ENCODE assay signal across 11 mouse cellular contexts in the genomic region with DNA sequence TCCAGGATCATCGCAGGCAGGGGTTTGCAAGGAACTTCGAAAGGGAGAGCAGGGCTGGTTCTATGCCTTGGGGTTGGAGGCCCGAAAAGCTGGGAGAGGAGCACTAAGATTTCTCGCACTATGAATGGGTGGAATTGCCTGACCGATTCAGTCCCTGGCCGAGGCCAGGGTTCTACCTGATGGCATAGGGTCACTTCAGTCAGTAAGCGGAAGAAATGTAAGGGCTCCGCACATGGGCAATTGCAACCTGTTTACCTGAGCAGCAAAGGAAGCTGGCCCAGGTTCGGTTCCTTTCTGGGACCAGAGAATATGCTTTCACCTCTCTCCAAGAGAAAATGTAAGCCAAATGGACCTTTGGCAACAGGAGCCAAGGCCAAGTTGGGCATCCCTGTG. TPM values are rescaled to one million over a fixed set of nuclear protein-coding genes. Genes with fewer than 3 reads are reported as not detected.
DNase-seq lines count a peak whose midpoint lies in the region; ATAC-seq and TF ChIP-seq lines count a peak whose summit lies in the region.
"Had no signal": no experiment of that assay in that cellular context is flagged by ENCODE, and none has a peak within 500 bp of the region (broad histone marks: within the 10 kb centered on the region; RNA-seq: fewer than 3 reads in every experiment).

No protein-coding gene starts in this region.

- H3K36me3 ChIP-seq in heart, postnatal 0 days (replicated peaks; ENCODE audit: control insufficient read depth, insufficient read depth, low read length) = no peaks in the 10 kb centered on the region
- H3K36me3 ChIP-seq in hindbrain, embryonic 11.5 days (ENCODE audit: control insufficient read depth, insufficient read depth, low read length) = no peaks in the 10 kb centered on the region
- 0 out of 2 replicates have a peak, but pooled peaks cover under 1% of the 10 kb centered on the region for H3K36me3 ChIP-seq in limb, embryonic 14.5 days (ENCODE audit: control insufficient read depth, insufficient read depth, low read length)
- no peaks in the 10 kb centered on the region for H3K36me3 ChIP-seq in neural tube, embryonic 14.5 days (ENCODE audit: control insufficient read depth, insufficient read depth, low read length)

- H3K9me3 ChIP-seq in heart, postnatal 0 days (replicated peaks; ENCODE audit: control insufficient read depth, low read length) = no peaks in the 10 kb centered on the region
- no peaks in the 10 kb centered on the region for H3K9me3 ChIP-seq in hindbrain, embryonic 11.5 days (ENCODE audit: control insufficient read depth, low read length)
- H3K9me3 ChIP-seq in limb, embryonic 14.5 days (ENCODE audit: control insufficient read depth, low read length) = no peaks in the 10 kb centered on the region
- H3K9me3 ChIP-seq in neural tube, embryonic 14.5 days (ENCODE audit: control insufficient read depth, low read length) = no peaks in the 10 kb centered on the region

- 0 out of 2 replicates have a peak overlapping the region, but pooled peaks have one; percentile 30 for H3K4me2 ChIP-seq in heart, postnatal 0 days (ENCODE audit: low read depth, low read length)
- H3K4me2 ChIP-seq in hindbrain, embryonic 11.5 days (replicated peaks; ENCODE audit: low read depth, low read length) = peak overlapping the region; percentile 45; the same call in 1 of the 2 replicates
- peak overlapping the region; percentile 91 for H3K4me2 ChIP-seq in limb, embryonic 14.5 days (replicated peaks; ENCODE audit: low read depth, low read length, severe bottlenecking)
- H3K4me2 ChIP-seq in neural tube, embryonic 14.5 days (ENCODE audit: low read depth, low read length) = peak overlapping the region; percentile 76

- 0 out of 2 replicates have a peak overlapping the region, but pooled peaks have one; percentile 4 for H3K4me3 ChIP-seq in heart, postnatal 0 days (ENCODE audit: low read depth, low read length)
- H3K4me3 ChIP-seq in hindbrain, embryonic 11.5 days (ENCODE audit: low read depth, low read length) = no peak overlapping the region
- H3K4me3 ChIP-seq in limb, embryonic 14.5 days (replicated peaks; ENCODE audit: low read length) = peak overlapping the region; percentile 84
- H3K4me3 ChIP-seq in neural tube, embryonic 14.5 days (ENCODE audit: low read depth, low read length) = peak overlapping the region; percentile 49
- H3K4me3 ChIP-seq: layer of hippocampus, adult 2 months had no signal

- no peak for DNase-seq in heart, postnatal 0 days (ENCODE audit: low spot score)
- no peak for DNase-seq in heart, postnatal 14 days
- no peak for DNase-seq in hindbrain, embryonic 11.5 days (ENCODE audit: low spot score)
- no peak for DNase-seq in limb, embryonic 14.5 days (ENCODE audit: low spot score)
- DNase-seq in left cerebral cortex, postnatal 14 days (ENCODE audit: low spot score in 2 of 2) = no peak
- no peak for DNase-seq in left cerebral cortex, postnatal 10 days (ENCODE audit: extremely low spot score in 1 of 2, low spot score in 2 of 2)
- DNase-seq in adrenal gland, postnatal 36 days = no peak
- DNase-seq: lung, adult 18-20 months had no signal

- H3K9ac ChIP-seq in heart, postnatal 0 days (replicated peaks; ENCODE audit: low read depth, low read length) = no peak overlapping the region
- H3K9ac ChIP-seq in hindbrain, embryonic 11.5 days (ENCODE audit: low read depth, low read length) = no peak overlapping the region
- H3K9ac ChIP-seq in limb, embryonic 14.5 days (ENCODE audit: low read depth, low read length, severe bottlenecking) = peak overlapping the region; percentile 70
- peak overlapping the region; percentile 67 for H3K9ac ChIP-seq in neural tube, embryonic 14.5 days (replicated peaks; ENCODE audit: low read depth, low read length)

- TF ChIP-seq EP300 in heart, postnatal 0 days (IDR thresholded peaks at IDR 0.05; ENCODE audit: low read depth) = no peak

- peaks cover 98% of the 10 kb centered on the region for H3K27me3 ChIP-seq in heart, postnatal 0 days (ENCODE audit: control insufficient read depth, insufficient read depth, low read length)
- peaks cover 63% of the 10 kb centered on the region for H3K27me3 ChIP-seq in hindbrain, embryonic 11.5 days (ENCODE audit: control insufficient read depth, insufficient read depth, low read length)
- peaks cover 66% of the 10 kb centered on the region for H3K27me3 ChIP-seq in limb, embryonic 14.5 days (ENCODE audit: control insufficient read depth, insufficient read depth, low read length)
- peaks cover 27% of the 10 kb centered on the region for H3K27me3 ChIP-seq in neural tube, embryonic 14.5 days (ENCODE audit: control insufficient read depth, insufficient read depth, low read length)

- H3K27ac ChIP-seq in heart, postnatal 0 days (ENCODE audit: low read depth) = no peak overlapping the region
- H3K27ac ChIP-seq in hindbrain, embryonic 11.5 days (ENCODE audit: low read depth, low read length) = peak overlapping the region; percentile 89; the same call in 1 of the 2 replicates
- H3K27ac ChIP-seq in limb, embryonic 14.5 days (replicated peaks; ENCODE audit: low read depth, low read length) = peak overlapping the region; percentile 82
- peak overlapping the region; percentile 98 for H3K27ac ChIP-seq in neural tube, embryonic 14.5 days (ENCODE audit: low read depth, low read length)
- H3K27ac ChIP-seq: layer of hippocampus, adult 2 months had no signal

- WGBS in heart, postnatal 0 days = 17% methylated on average over 9 of the region's 9 CpGs
- WGBS in hindbrain, embryonic 11.5 days = 6% methylated on average over 9 of the region's 9 CpGs
- WGBS in limb, embryonic 14.5 days = 16% methylated on average over 9 of the region's 9 CpGs
- 5% methylated on average over 9 of the region's 9 CpGs for WGBS in neural tube, embryonic 14.5 days

- TF ChIP-seq POLR2A in limb, embryonic 14.5 days (IDR thresholded peaks at IDR 0.05; ENCODE audit: borderline replicate concordance, extremely low read depth, insufficient read depth, insufficient read length) = no peak

- no peak for TF ChIP-seq CTCF in heart, postnatal 0 days (IDR thresholded peaks at IDR 0.05; ENCODE audit: low read depth)

- intact Hi-C loops in heart, postnatal 14 days (cut with DNase I) = loop anchor here (2.0 to 10.0 kb wide), 3 partner anchors 254 to 830 kb away; no protein-coding TSS in a partner anchor
- intact Hi-C loops in left cerebral cortex, postnatal 14 days (cut with DNase I) = loop anchor here (5.0 to 10.0 kb wide), 3 partner anchors 116 to 1256 kb away; no protein-coding TSS in a partner anchor
- intact Hi-C loops in left cerebral cortex, postnatal 10 days (cut with DNase I) = loop anchor here (5.0 kb wide), 2 partner anchors 71 to 111 kb away; no protein-coding TSS in a partner anchor

- ATAC-seq in heart, postnatal 0 days (ENCODE audit: insufficient read depth, low read depth) = no peak
- no peak for ATAC-seq in hindbrain, embryonic 11.5 days (ENCODE audit: low FRiP score)
- no peak for ATAC-seq in limb, embryonic 14.5 days (ENCODE audit: low FRiP score, low read depth)
- ATAC-seq in neural tube, embryonic 14.5 days (ENCODE audit: low read depth) = no peak
- ATAC-seq: CD4-positive, CD25-positive, alpha-beta regulatory T cell, adult 4 months had no signal

- peaks cover 7% of the 10 kb centered on the region; the same call in 1 of the 2 replicates for H3K4me1 ChIP-seq in heart, postnatal 0 days (ENCODE audit: control insufficient read depth, insufficient read depth)
- H3K4me1 ChIP-seq in hindbrain, embryonic 11.5 days (replicated peaks; ENCODE audit: control insufficient read depth, insufficient read depth, low read length) = peaks cover 17% of the 10 kb centered on the region
- H3K4me1 ChIP-seq in limb, embryonic 14.5 days (ENCODE audit: control insufficient read depth, insufficient read depth, low read length) = peaks cover 56% of the 10 kb centered on the region
- H3K4me1 ChIP-seq in neural tube, embryonic 14.5 days (ENCODE audit: control insufficient read depth, insufficient read depth, low read length) = peaks cover 31% of the 10 kb centered on the region

RNA-seq across cellular contexts. Expression of a gene that starts 4.1 kb away (rescaled TPM):
- 3.7 and 8.2 TPM in 2 replicates for total RNA-seq in heart, postnatal 0 days (2014; rRNA removed; ENCODE audit: low replicate concordance)
- polyA plus RNA-seq in heart, postnatal 0 days (2015; fragmentation: Nextera tagmentation; extraction: Ambion mirVana) = 0.97 and 1.1 TPM in 2 replicates
- total RNA-seq in heart, postnatal 14 days (2021) = 10 to 100 TPM; 13.2 to 15.2 TPM
- polyA plus RNA-seq in hindbrain, embryonic 11.5 days (2014; fragmentation: Nextera tagmentation; extraction: Ambion mirVana) = 14.0 and 15.9 TPM in 2 replicates
- polyA plus RNA-seq in limb, embryonic 14.5 days (2012; rRNA removed) = 80.3 and 93.2 TPM in 2 replicates
- 15.3 and 17.8 TPM in 2 replicates for polyA plus RNA-seq in limb, embryonic 14.5 days (2014; fragmentation: Nextera tagmentation; extraction: Ambion mirVana)
- polyA plus RNA-seq in neural tube, embryonic 14.5 days (2014; fragmentation: Nextera tagmentation; extraction: Ambion mirVana) = 46.9 and 53.5 TPM in 2 replicates
- total RNA-seq in left cerebral cortex, postnatal 14 days (2021) = under 1 TPM; 0.68 to 0.70 TPM
- total RNA-seq in left cerebral cortex, postnatal 10 days (2021) = under 1 TPM; 0.77 to 0.79 TPM
- total RNA-seq in adrenal gland, postnatal 36 days (2021) = 1 to 10 TPM; 4.2 to 4.8 TPM
- polyA plus RNA-seq: CD4-positive, CD25-positive, alpha-beta regulatory T cell, adult 4 months had no signal

Comparison
In these comparisons a context has a peak if more than half of its experiments do, and no peak if none do; other contexts are left out.
1. H3K4me2 ChIP-seq: peak in every context shown above with its lines; median percentile 91 in limb, embryonic 14.5 days; 76 in neural tube, embryonic 14.5 days; 45 in hindbrain, embryonic 11.5 days; 30 in heart, postnatal 0 days.
2. H3K9ac ChIP-seq: peak in limb, embryonic 14.5 days (single experiment) and neural tube, embryonic 14.5 days (single experiment); none in heart, postnatal 0 days (single experiment) and hindbrain, embryonic 11.5 days (single experiment).